15 mouse cellular contexts compared by ENCODE assay signal in genomic region chr12:29831356-29831755, GRCm38 (mm10).
DNase-seq lines count a peak whose midpoint lies in the region; ATAC-seq and TF ChIP-seq lines count a peak whose summit lies in the region.
"Had no signal": no experiment of that assay in that cellular context is flagged by ENCODE, and none has a peak within 500 bp of the region (broad histone marks: within the 10 kb centered on the region; RNA-seq: fewer than 3 reads in every experiment).

No protein-coding gene starts in this region.

- H3K27me3 ChIP-seq in forebrain, embryonic 14.5 days (replicated peaks; ENCODE audit: control insufficient read depth, insufficient read depth, low read length): no peaks in the 10 kb centered on the region
- no peaks in the 10 kb centered on the region for H3K27me3 ChIP-seq in forebrain, embryonic 11.5 days (ENCODE audit: control insufficient read depth, insufficient read depth, low read length)
- H3K27me3 ChIP-seq in lung, embryonic 14.5 days (ENCODE audit: insufficient read depth, low read length): no peaks in the 10 kb centered on the region
- H3K27me3 ChIP-seq: heart, embryonic 15.5 days; intestine, embryonic 15.5 days; limb, embryonic 13.5 days; liver, embryonic 15.5 days; megakaryocyte, embryonic 14.5 days had no signal

- H3K9me3 ChIP-seq in forebrain, embryonic 14.5 days (replicated peaks; ENCODE audit: control insufficient read depth, low read length): no peaks in the 10 kb centered on the region
- no peaks in the 10 kb centered on the region for H3K9me3 ChIP-seq in forebrain, embryonic 11.5 days (ENCODE audit: control insufficient read depth, low read length)
- H3K9me3 ChIP-seq in lung, embryonic 14.5 days (ENCODE audit: low read depth, low read length): no peaks in the 10 kb centered on the region
- H3K9me3 ChIP-seq: heart, embryonic 15.5 days; intestine, embryonic 15.5 days; limb, embryonic 13.5 days; liver, embryonic 15.5 days had no signal

- DNase-seq in forebrain, embryonic 14.5 days (ENCODE audit: low spot score): peak; percentile 66
- DNase-seq in forebrain, embryonic 11.5 days (ENCODE audit: low spot score): no peak
- DNase-seq in lung, embryonic 14.5 days: peak; percentile 30
- DNase-seq in lung, postnatal 14 days: no peak
- DNase-seq in brain, adult 2 months (ENCODE audit: low read depth, low spot score): peak; percentile 67
- DNase-seq in fibroblast of lung, adult 2 months (ENCODE audit: low read depth): peak; percentile 84
- DNase-seq: adrenal gland, adult 2 months; cerebellum, adult 8-10 months had no signal

- H3K4me3 ChIP-seq in forebrain, embryonic 14.5 days (ENCODE audit: low read depth, low read length): no peak overlapping the region
- H3K4me3 ChIP-seq in forebrain, embryonic 11.5 days (ENCODE audit: low read depth, low read length): no peak overlapping the region
- H3K4me3 ChIP-seq in lung, embryonic 14.5 days (ENCODE audit: low read depth, low read length): no peak overlapping the region
- H3K4me3 ChIP-seq: heart, embryonic 15.5 days; intestine, embryonic 15.5 days; limb, embryonic 13.5 days; liver, embryonic 15.5 days; megakaryocyte, embryonic 14.5 days had no signal

- H3K36me3 ChIP-seq in forebrain, embryonic 14.5 days (ENCODE audit: control insufficient read depth, insufficient read depth, low read length): peaks cover 6% of the 10 kb centered on the region; the same call in 1 of the 2 replicates
- no peaks in the 10 kb centered on the region for H3K36me3 ChIP-seq in forebrain, embryonic 11.5 days (ENCODE audit: control insufficient read depth, insufficient read depth, low read length)
- H3K36me3 ChIP-seq in lung, embryonic 14.5 days (ENCODE audit: insufficient read depth): no peaks in the 10 kb centered on the region
- H3K36me3 ChIP-seq: heart, embryonic 15.5 days; intestine, embryonic 15.5 days; limb, embryonic 13.5 days; liver, embryonic 15.5 days had no signal

- H3K4me2 ChIP-seq in forebrain, embryonic 14.5 days (ENCODE audit: low read length): no peak overlapping the region
- H3K4me2 ChIP-seq in forebrain, embryonic 11.5 days (ENCODE audit: low read depth, low read length, severe bottlenecking): no peak overlapping the region
- no peak overlapping the region for H3K4me2 ChIP-seq in lung, embryonic 14.5 days
- H3K4me2 ChIP-seq: heart, embryonic 15.5 days; intestine, embryonic 15.5 days; limb, embryonic 13.5 days; liver, embryonic 15.5 days had no signal

- no peak for TF ChIP-seq CTCF in lung, embryonic 14.5 days (IDR thresholded peaks at IDR 0.05; ENCODE audit: low read depth)

- peak; percentile 58; the same call in 1 of the 2 replicates for ATAC-seq in forebrain, embryonic 14.5 days
- ATAC-seq in forebrain, embryonic 11.5 days (replicated peaks; ENCODE audit: low FRiP score): no peak
- ATAC-seq in lung, embryonic 14.5 days (ENCODE audit: insufficient read depth): no peak
- no peak for ATAC-seq in megakaryocyte, adult 5-6 weeks (ENCODE audit: poor library complexity, severe bottlenecking)
- ATAC-seq: intestine, embryonic 15.5 days had no signal

- peaks cover 2% of the 10 kb centered on the region; the same call in 1 of the 2 replicates for H3K4me1 ChIP-seq in forebrain, embryonic 14.5 days (ENCODE audit: control insufficient read depth, insufficient read depth, low read length)
- 0 out of 2 replicates have a peak, but pooled peaks cover 3% of the 10 kb centered on the region for H3K4me1 ChIP-seq in forebrain, embryonic 11.5 days (replicated peaks; ENCODE audit: control insufficient read depth, insufficient read depth, low read length)
- H3K4me1 ChIP-seq in lung, embryonic 14.5 days (ENCODE audit: insufficient read depth): no peaks in the 10 kb centered on the region
- H3K4me1 ChIP-seq: heart, embryonic 15.5 days; intestine, embryonic 15.5 days; limb, embryonic 13.5 days; liver, embryonic 15.5 days; megakaryocyte, embryonic 14.5 days had no signal

- WGBS in forebrain, embryonic 14.5 days: 69% methylated on average over 11 of the region's 11 CpGs
- WGBS in forebrain, embryonic 11.5 days: 86% methylated on average over 11 of the region's 11 CpGs
- WGBS in lung, embryonic 14.5 days: 40% methylated on average over 11 of the region's 11 CpGs

- H3K27ac ChIP-seq in forebrain, embryonic 14.5 days (ENCODE audit: low read depth, low read length): no peak overlapping the region
- H3K27ac ChIP-seq in forebrain, embryonic 11.5 days (ENCODE audit: low read depth, low read length): no peak overlapping the region
- H3K27ac ChIP-seq in lung, embryonic 14.5 days (ENCODE audit: low read depth): no peak overlapping the region
- H3K27ac ChIP-seq: heart, embryonic 15.5 days; intestine, embryonic 15.5 days; kidney, postnatal 0 days; limb, embryonic 13.5 days; liver, embryonic 15.5 days had no signal

- H3K9ac ChIP-seq in forebrain, embryonic 14.5 days (ENCODE audit: low read length): no peak overlapping the region
- H3K9ac ChIP-seq in forebrain, embryonic 11.5 days (ENCODE audit: low read length): no peak overlapping the region
- H3K9ac ChIP-seq in lung, embryonic 14.5 days: no peak overlapping the region
- H3K9ac ChIP-seq: heart, embryonic 15.5 days; intestine, embryonic 15.5 days; limb, embryonic 13.5 days; liver, embryonic 15.5 days had no signal

Comparison
In these comparisons a context has a peak if more than half of its experiments do, and no peak if none do; other contexts are left out.
1. DNase-seq: peak in forebrain, embryonic 14.5 days (single experiment), lung, embryonic 14.5 days (single experiment), brain, adult 2 months (single experiment) and fibroblast of lung, adult 2 months (single experiment); none in forebrain, embryonic 11.5 days (single experiment) and lung, postnatal 14 days (single experiment).